Mouse (Mus musculus): ENCODE measurements around the gene Tmem9. TPM values are rescaled to one million over a fixed set of nuclear protein-coding genes. Genes with fewer than 3 reads are reported as not detected.

The Tmem9 gene
- polyA plus RNA-seq, 1 experiment, result 27.3 TPM

GRCm38 (mm10) chr1:136067579-136067978 lies 59.6 kb downstream of the Tmem9 start:
- 60% methylated on average over 3 of the region's 3 CpGs for WGBS
- TF ChIP-seq POLR2A (IDR thresholded peaks at IDR 0.05; ENCODE audit: low read depth, low read length) (no peak), CTCF (IDR thresholded peaks at IDR 0.05; ENCODE audit: extremely low read depth, insufficient read depth, insufficient read length, insufficient replicate concordance) (no peak)

DNA sequence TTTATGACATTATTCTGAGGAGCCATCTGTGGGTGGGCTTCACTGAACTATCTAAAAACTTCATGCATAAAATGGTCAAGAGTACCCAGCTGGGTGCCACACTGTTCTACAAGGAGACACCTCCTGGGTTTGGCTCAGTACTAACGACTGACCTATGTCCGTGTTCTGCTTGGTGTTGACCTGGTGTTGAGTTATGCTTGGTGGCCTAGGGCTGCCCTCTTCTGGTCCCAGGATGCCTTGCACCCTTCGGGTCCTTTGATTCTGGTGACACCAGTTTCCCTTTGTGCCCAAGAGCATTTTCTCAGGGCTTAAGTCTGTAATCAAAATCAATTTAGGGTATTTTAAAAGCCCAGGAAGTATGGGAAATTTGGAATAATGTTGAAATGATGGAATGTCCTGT lies 68.1 kb downstream of the Tmem9 start:
- no peaks in the 10 kb centered on the region for H3K36me3 ChIP-seq (ENCODE audit: control insufficient read depth, insufficient read depth, low read length)
- no peak overlapping the region for H3K4me3 ChIP-seq (ENCODE audit: extremely low read depth, insufficient read depth, insufficient read length)
- peak in 1 of 2 experiments; percentile 15 for DNase-seq (ENCODE audit: low read depth in 1 of 2, low spot score in 2 of 2)
- WGBS, result 6% methylated on average over 3 of the region's 3 CpGs
- H3K27ac ChIP-seq (ENCODE audit: insufficient read depth, low read length), result no peak overlapping the region
- H3K27me3 ChIP-seq (ENCODE audit: control insufficient read depth, insufficient read depth, low read length), result no peaks in the 10 kb centered on the region
- peak; percentile 37; the same call in 1 of the 2 replicates for TF ChIP-seq CTCF (IDR thresholded peaks at IDR 0.05; ENCODE audit: extremely low read depth, insufficient read depth, insufficient read length, insufficient replicate concordance)
- TF ChIP-seq POLR2A (IDR thresholded peaks at IDR 0.05; ENCODE audit: low read depth, low read length), result no peak
- H3K4me1 ChIP-seq (ENCODE audit: control insufficient read depth, insufficient read depth, insufficient read length), result no peaks in the 10 kb centered on the region

More at GRCm38 (mm10) chr1:136067579-136067978, 59.6 kb downstream of the Tmem9 start:
- H3K27me3 ChIP-seq (ENCODE audit: control insufficient read depth, insufficient read depth, low read length), result no peaks in the 10 kb centered on the region
- DNase-seq (ENCODE audit: low read depth in 1 of 2, low spot score in 2 of 2), result no peak
- no peak overlapping the region for H3K27ac ChIP-seq (ENCODE audit: insufficient read depth, low read length)
- no peaks in the 10 kb centered on the region for H3K36me3 ChIP-seq (ENCODE audit: control insufficient read depth, insufficient read depth, low read length)
- H3K4me3 ChIP-seq (ENCODE audit: extremely low read depth, insufficient read depth, insufficient read length), result no peak overlapping the region
- no peaks in the 10 kb centered on the region for H3K4me1 ChIP-seq (ENCODE audit: control insufficient read depth, insufficient read depth, insufficient read length)

- 58% methylated on average over 4 of the region's 4 CpGs for WGBS
- no peaks in the 10 kb centered on the region for H3K27me3 ChIP-seq (ENCODE audit: control insufficient read depth, insufficient read depth, low read length)
- no peak overlapping the region for H3K4me3 ChIP-seq (ENCODE audit: extremely low read depth, insufficient read depth, insufficient read length)
- TF ChIP-seq CTCF (IDR thresholded peaks at IDR 0.05; ENCODE audit: extremely low read depth, insufficient read depth, insufficient read length, insufficient replicate concordance) (no peak), POLR2A (IDR thresholded peaks at IDR 0.05; ENCODE audit: low read depth, low read length) (no peak)
- H3K36me3 ChIP-seq (ENCODE audit: control insufficient read depth, insufficient read depth, low read length), result no peaks in the 10 kb centered on the region
- no peak for DNase-seq (ENCODE audit: low read depth in 1 of 2, low spot score in 2 of 2)
- H3K4me1 ChIP-seq (ENCODE audit: control insufficient read depth, insufficient read depth, insufficient read length), result no peaks in the 10 kb centered on the region
- no peak overlapping the region for H3K27ac ChIP-seq (ENCODE audit: insufficient read depth, low read length)
Observed at GRCm38 (mm10) chr1:136077656-136078055, 69.7 kb downstream of the Tmem9 start.

GRCm38 (mm10) chr1:136081161-136081560 lies 73.2 kb downstream of the Tmem9 start:
- H3K36me3 ChIP-seq (ENCODE audit: control insufficient read depth, insufficient read depth, low read length), result no peaks in the 10 kb centered on the region
- no peak for DNase-seq (ENCODE audit: low read depth in 1 of 2, low spot score in 2 of 2)
- no peak overlapping the region for H3K27ac ChIP-seq (ENCODE audit: insufficient read depth, low read length)
- H3K4me1 ChIP-seq (ENCODE audit: control insufficient read depth, insufficient read depth, insufficient read length), result no peaks in the 10 kb centered on the region
- 88% methylated on average over 1 of the region's 1 CpGs for WGBS
- TF ChIP-seq CTCF (IDR thresholded peaks at IDR 0.05; ENCODE audit: extremely low read depth, insufficient read depth, insufficient read length, insufficient replicate concordance) (no peak), POLR2A (IDR thresholded peaks at IDR 0.05; ENCODE audit: low read depth, low read length) (no peak)
- no peaks in the 10 kb centered on the region for H3K27me3 ChIP-seq (ENCODE audit: control insufficient read depth, insufficient read depth, low read length)
- no peak overlapping the region for H3K4me3 ChIP-seq (ENCODE audit: extremely low read depth, insufficient read depth, insufficient read length)

Other genes with a start within 250 kb of the Tmem9 start
- 17.5 and 18.9 TPM in 2 replicates for gene Phlda3, start 242.0 kb upstream of the Tmem9 start, polyA plus RNA-seq (2012; rRNA removed)
- gene Tnni1, start 228.7 kb upstream of the Tmem9 start, polyA plus RNA-seq (2012; rRNA removed), result 0.80 and 1.3 TPM in 2 replicates
- gene Lad1, start 189.6 kb upstream of the Tmem9 start, polyA plus RNA-seq (2012; rRNA removed), result 3.1 and 5.1 TPM in 2 replicates
- gene Tnnt2, start 171.8 kb upstream of the Tmem9 start, polyA plus RNA-seq (2012; rRNA removed), result 0.52 and 0.75 TPM in 2 replicates
- not detected in 2 replicates for gene Pkp1, start 88.9 kb upstream of the Tmem9 start, polyA plus RNA-seq (2012; rRNA removed)
- gene Igfn1, start 1.8 kb upstream of the Tmem9 start, polyA plus RNA-seq (2012; rRNA removed), result 0.41 TPM in 1 of 2 replicates, not detected in the other
- not detected in 2 replicates for gene Ascl5, start 42.7 kb downstream of the Tmem9 start, polyA plus RNA-seq (2012; rRNA removed)
- 4.3 and 5.1 TPM in 2 replicates for gene Cacna1s, start 44.6 kb downstream of the Tmem9 start, polyA plus RNA-seq (2012; rRNA removed)
- 79.2 and 111 TPM in 2 replicates for gene Kif21b, start 123.2 kb downstream of the Tmem9 start, polyA plus RNA-seq (2012; rRNA removed)
- gene Mroh3, start 204.7 kb downstream of the Tmem9 start, polyA plus RNA-seq (2012; rRNA removed), result not detected in 2 replicates
- gene Inava, start 226.1 kb downstream of the Tmem9 start, polyA plus RNA-seq (2012; rRNA removed), result 0.15 and 0.32 TPM in 2 replicates